Mouse (Mus musculus): ENCODE measurements around the gene Hes2.

Hes2 gene

GRCm38 (mm10) chr4:152186205-152187082, 27.8 kb downstream of the Hes2 start:
- no peak for DNase-seq (ENCODE audit: low spot score)

- DNase-seq (ENCODE audit: low spot score): no peak
These were observed 28.5 kb downstream of the Hes2 start for GRCm38 (mm10) chr4:152187142-152187541.

- no peak for DNase-seq (ENCODE audit: low spot score)
These were observed 30.0 kb downstream of the Hes2 start for GRCm38 (mm10) chr4:152188651-152189050.

DNA sequence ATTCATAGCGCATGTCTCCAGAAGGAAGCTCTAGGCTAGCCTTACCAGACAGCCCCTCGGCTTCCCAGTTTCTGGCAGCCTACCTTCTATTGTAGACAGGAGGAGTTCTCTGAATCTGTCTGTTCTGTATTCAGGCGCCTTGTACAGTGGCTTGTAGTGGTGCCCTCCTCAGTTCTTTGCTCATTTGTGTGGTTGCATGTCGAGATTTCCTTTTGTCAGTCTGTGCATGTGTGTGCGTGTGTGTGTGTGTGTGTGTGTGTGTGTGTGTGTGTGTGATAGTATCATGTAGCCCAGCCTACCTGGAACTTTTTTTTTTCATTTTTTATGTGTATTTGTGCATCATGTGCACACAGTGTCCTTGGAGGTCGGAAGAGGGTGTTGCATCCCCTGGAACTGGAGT, 30.4 kb downstream of the Hes2 start:
- DNase-seq (ENCODE audit: low spot score): no peak

GRCm38 (mm10) chr4:152189691-152190090, 31.0 kb downstream of the Hes2 start:
- no peak for DNase-seq (ENCODE audit: low spot score)

GRCm38 (mm10) chr4:152190096-152190653, 31.5 kb downstream of the Hes2 start:
- no peak for DNase-seq (ENCODE audit: low spot score)

- DNase-seq (ENCODE audit: low spot score): no peak
These were observed 32.0 kb downstream of the Hes2 start for GRCm38 (mm10) chr4:152190701-152191100.

GRCm38 (mm10) chr4:152192569-152192968, 33.9 kb downstream of the Hes2 start:
- DNase-seq (ENCODE audit: low spot score): no peak

DNA sequence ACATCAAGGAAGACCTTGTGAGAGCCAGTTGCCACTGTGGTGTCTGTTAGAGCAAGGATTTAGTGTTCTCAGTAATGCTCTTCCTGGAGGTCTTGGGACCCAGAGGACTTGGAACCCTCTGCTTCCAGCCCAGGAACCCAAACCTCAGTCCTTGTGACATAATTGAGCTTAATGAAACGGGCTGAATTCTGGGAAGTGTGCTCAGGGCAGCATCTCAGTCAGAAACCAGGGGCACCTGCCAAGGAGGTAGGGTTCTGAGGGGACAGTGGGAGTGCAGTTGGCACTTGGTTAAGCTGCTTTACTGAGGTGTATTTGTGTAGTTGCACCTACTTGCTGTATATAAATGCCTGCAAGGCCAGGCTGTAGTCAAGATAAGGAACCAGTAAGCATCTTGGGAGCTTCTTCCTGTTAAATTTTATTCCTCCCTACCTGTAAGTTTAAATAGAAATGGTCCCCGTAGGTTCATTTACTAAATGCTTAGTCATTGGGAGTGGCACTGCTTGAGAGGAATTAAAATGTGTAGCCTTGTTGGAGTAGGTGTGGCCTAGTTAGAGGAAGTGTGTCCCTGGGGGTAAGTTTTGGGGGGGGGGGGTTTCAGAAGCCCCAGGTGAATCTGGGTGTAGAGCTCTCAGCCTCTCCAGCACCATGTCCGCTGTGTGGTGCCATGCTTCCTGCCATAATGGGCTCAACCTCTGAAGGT, 36.0 kb downstream of the Hes2 start:
- DNase-seq (ENCODE audit: low spot score): no peak

DNA sequence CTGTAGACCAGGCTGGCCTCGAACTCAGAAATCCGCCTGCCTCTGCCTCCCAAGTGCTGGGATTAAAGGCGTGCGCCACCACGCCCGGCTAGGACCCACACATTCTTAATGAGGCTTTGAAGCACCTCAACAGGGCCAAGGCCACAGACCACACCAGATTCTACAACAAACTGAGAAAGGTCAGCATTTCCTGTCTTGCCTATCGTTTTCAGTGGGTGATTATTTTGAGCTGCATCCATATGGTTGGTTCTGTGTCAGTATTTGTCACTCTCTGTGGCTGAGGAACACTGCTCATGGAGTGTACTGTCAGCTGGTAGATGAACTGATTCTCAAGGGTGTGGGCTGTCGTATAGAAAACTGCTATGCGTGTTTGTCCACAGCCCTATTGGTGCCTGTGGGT, 37.6 kb downstream of the Hes2 start:
- DNase-seq (ENCODE audit: low spot score): no peak

- no peak for DNase-seq (ENCODE audit: low spot score)
These were observed 38.9 kb downstream of the Hes2 start for GRCm38 (mm10) chr4:152197545-152197944.

DNA sequence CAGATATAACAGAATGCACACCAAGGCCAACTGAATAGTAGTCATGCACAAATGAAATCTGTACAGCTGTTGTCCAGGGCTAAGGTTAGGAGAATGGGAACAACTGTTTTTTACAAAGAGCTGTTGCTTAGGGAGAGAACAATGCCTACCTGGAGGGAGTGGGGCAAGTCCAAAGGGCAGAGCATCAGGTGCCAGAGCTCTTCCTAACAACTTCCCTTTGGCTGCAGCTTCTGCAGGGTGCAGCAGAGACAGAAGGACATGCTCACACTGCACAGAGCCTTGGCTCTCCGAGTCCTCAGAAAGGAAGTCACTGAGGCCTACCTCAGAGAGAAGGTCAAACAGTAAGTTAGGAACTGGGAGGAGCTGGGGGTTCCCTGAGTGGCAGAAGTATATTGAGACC, 41.0 kb downstream of the Hes2 start:
- DNase-seq (ENCODE audit: low spot score): no peak

GRCm38 (mm10) chr4:152201492-152201891, 42.8 kb downstream of the Hes2 start:
- DNase-seq (ENCODE audit: low spot score): no peak

GRCm38 (mm10) chr4:152202418-152202817, 43.8 kb downstream of the Hes2 start:
- DNase-seq (ENCODE audit: low spot score): no peak

- peak; percentile 43 for DNase-seq (ENCODE audit: low spot score)
These were observed 44.2 kb downstream of the Hes2 start for GRCm38 (mm10) chr4:152202905-152203304.

- no peak for DNase-seq (ENCODE audit: low spot score)
These were observed 46.0 kb downstream of the Hes2 start for GRCm38 (mm10) chr4:152204663-152205062.

DNA sequence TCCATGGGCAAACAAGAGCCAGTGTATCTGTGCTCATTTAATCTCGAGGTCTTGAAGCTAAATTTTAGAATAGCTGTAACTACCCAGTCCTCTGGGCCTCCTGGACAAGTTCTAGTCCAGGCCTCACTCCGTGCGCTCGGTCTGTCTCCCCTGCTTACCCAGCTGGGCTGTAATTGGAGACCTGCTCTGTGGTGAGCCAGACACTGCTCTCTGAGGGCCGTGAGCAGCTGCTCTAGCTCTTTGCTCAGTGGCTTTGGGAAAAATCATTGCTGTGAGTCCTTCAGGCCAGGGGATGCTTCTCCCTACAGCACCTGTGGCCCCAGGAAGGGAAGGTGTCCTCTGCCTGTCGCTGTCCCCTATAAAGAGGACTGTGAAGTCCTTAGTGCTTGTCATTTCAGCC, 47.5 kb downstream of the Hes2 start:
- no peak for DNase-seq (ENCODE audit: low spot score)

GRCm38 (mm10) chr4:152209623-152210022, 51.0 kb downstream of the Hes2 start:
- DNase-seq (ENCODE audit: low spot score): no peak

Measured in left cerebral cortex, adult 11 months (tissue).